Mouse (Mus musculus): ENCODE data around the gene Prmt7.

DNA sequence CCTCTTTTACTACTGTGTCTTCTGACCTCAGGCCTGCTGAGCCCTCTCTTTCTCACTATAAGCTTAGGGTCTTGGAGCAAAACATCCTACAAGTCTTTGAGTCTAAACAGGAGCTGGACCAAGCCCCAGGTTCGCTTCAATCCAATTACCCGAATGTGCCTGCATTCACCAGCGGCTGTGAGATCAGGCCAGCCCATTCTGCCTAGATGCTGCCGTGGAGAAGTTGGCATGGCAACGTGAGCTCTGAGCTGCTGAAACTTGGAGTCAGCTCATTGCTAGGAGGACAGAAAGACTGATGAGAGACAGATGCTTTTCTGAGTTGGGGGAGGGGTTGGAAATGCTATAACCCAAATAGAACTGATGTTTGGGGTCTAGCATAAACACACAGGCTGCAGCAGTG is 60.1 kb downstream of the Prmt7 start:
- no peak for TF ChIP-seq GATA1 (IDR thresholded peaks at IDR 0.05; ENCODE audit: borderline replicate concordance, low read length)
- TF ChIP-seq FLI1 (IDR thresholded peaks at IDR 0.05; ENCODE audit: low read length) = no peak
